Mouse (Mus musculus) neural tube, embryonic 10.5 days (tissue): ENCODE data around the gene Pald1.

Experiments
- DNase-seq: peaks from one replicate; pipeline ENCODE4 v3.0.0-alpha.2; 2017; ENCODE audit warnings: low spot score; ENCODE audit errors: extremely low spot score

Pald1 gene

GRCm38 (mm10) chr10:61334545-61334944 is 48.8 kb downstream of the Pald1 start:
- no peak for DNase-seq

DNA sequence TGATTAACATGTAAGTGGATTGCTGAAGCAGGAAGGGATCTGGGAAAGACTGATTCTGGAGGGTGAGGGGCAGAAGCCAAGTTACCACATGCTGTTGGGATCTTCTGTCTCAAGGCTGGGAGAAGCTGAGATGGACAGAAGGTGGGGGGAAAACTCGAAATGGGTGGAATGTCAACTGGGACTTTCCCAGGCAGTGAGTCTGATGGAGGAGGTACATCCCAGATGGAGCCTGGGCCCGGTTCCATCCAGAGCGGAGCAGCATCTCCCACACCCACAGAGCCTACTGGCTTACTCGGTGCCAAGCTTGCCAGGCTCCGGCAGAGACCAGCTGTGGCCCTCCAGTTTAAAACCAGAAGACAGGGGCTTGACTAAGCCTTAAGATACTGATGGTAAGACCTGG is 52.3 kb downstream of the Pald1 start:
- no peak for DNase-seq

GRCm38 (mm10) chr10:61328927-61329326 is 54.4 kb downstream of the Pald1 start:
- DNase-seq, result peak; percentile 27

GRCm38 (mm10) chr10:61327545-61327944 is 55.8 kb downstream of the Pald1 start:
- DNase-seq, result no peak

- DNase-seq, result no peak
These were observed 57.5 kb downstream of the Pald1 start for GRCm38 (mm10) chr10:61325782-61326328.

DNA sequence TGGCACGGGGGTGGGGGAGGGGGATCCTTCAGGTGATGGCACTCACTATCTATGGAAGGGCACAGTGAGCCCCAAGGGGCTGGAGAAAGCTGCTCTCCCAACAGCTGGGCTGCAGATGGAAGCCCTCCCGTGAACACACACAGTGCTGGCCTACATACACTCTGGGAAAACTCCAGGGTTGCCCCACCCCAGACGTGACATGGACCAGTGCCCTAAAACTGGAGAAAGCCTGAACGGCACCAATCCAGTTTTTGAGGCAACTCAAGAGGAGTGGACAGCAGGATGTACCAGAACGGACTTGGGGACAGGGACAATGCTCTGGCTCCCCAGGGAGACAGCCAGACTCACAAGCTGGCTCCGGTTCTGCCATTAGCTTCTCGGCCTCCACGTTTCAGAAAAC is 58.6 kb downstream of the Pald1 start:
- no peak for DNase-seq

DNA sequence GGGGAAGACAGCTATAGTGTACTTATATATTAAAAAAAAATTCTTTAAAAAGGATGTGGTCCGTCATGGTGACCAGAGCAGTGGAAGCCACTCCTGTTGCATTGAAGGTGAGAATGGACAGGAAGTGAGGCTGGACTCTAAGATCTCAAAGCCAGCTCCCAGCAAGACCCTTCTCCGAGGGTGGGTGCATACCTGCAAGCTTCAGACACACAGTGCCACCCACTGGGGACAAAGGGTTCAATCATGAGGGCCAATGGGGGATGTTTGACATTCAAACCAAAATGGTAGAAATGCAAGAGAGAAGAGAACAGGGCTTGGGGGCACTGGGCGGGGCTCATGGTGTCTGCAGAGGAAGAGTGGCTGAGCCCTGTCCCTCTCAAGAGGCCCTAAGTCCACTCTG is 64.8 kb downstream of the Pald1 start:
- no peak for DNase-seq

GRCm38 (mm10) chr10:61315324-61315880 is 67.9 kb downstream of the Pald1 start:
- no peak for DNase-seq

GRCm38 (mm10) chr10:61313750-61314149 is 69.6 kb downstream of the Pald1 start:
- no peak for DNase-seq

GRCm38 (mm10) chr10:61312754-61313153 is 70.6 kb downstream of the Pald1 start:
- DNase-seq, result no peak

DNA sequence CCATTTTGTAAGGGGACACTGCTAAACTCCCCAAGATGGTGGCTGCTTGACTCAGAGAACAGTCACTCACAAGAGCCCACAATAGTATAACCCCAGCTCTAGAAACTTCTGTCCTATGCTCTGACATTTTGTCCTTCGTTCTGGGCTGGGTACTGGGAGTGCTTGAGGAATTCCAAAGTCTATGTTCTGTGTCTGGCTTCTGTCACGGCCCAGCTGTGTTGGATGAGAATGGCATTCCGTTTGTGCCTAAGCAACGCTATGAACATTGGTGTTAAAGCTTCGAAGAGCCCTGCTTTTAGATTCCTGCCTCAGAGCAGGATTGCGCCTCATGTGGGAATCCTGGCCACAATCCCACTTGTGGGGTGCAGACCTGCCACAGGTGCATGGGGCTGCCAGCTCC is 71.2 kb downstream of the Pald1 start:
- DNase-seq, result no peak

GRCm38 (mm10) chr10:61308706-61309320 is 74.5 kb downstream of the Pald1 start:
- DNase-seq, result no peak

- no peak for DNase-seq
These were observed 77.3 kb downstream of the Pald1 start for GRCm38 (mm10) chr10:61305928-61306590.

GRCm38 (mm10) chr10:61304046-61304445 is 79.3 kb downstream of the Pald1 start:
- no peak for DNase-seq

DNA sequence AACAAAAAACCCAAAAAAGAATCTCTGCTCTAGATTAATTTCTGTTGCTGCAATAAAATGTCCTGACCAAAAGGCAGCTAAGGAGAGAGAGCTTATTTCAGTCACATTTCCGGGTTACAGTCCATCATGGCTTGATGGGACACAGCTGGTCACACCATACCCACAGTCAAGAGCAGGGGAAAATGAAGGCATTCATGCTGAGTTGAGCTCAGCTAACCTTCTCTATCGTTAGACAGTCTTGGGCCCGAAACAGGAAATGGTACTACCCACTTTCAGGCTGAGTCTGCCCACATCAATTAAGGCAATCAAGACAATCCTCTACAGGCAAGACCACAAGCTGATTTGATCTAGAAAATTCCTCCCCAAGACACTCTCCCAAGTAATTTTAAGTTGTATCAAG is 82.3 kb downstream of the Pald1 start:
- no peak for DNase-seq

DNA sequence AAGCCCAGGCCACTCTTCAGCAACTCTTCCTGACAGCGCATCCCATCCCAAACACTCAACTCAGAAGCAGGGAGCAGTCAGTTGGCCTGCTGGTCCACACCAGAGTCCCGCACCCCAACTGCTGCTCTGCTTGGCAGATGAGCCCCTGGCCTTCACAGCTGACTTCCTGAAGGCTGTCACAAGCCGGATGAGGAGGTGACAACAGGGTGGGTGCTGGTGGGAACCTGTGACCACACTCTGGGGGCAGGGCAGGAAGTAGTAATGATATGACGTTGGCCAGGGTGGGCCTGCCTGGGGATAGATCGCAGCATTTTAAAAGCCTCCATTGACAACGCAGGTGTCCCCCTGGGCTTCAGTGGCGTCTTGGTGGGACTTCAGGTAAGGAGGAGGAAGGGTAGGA is 85.9 kb downstream of the Pald1 start, which contains the start of gene Prf1:
Gene Prf1 (plus strand): TSS at position 357 of the 400 bp plus-strand sequence.
- DNase-seq, result no peak

DNA sequence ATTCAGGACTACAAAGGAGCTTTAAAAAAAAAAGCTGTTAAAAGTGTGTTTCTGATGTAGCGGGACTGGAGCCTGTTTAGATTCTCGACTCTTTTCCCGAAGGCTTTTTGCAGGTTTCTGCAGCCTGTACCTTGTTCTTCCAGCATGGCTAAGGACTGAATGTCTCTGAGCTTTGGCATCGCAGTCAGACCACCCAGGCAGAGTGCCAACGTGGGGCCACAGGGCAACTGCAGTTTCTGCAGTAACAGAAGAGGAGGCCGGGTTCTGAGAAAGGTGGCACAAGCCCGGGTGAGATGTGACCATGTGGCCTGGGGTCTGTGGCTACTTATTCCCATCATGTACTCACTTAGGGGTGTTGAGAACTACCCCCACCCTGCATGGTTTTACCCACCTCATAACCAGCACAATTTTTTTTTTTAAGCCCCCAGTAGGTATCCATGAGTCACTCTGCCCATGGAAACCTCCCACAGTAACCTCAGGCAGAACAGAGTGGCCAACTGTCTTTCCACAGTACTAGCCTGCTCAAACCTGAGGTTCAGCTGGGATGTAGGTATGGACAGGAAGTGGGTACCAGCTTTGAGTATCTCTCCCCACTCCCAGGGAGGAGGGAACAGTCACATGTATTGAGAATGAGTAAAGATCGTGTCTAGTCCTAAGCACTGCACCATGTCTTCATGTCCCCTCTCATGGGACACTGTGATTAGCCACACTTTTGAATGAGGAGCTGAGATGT is 86.5 kb downstream of the Pald1 start:
- no peak for DNase-seq

- no peak for DNase-seq
These were observed 89.1 kb downstream of the Pald1 start for GRCm38 (mm10) chr10:61294242-61294641.

GRCm38 (mm10) chr10:61290479-61290878 is 92.9 kb downstream of the Pald1 start:
- no peak for DNase-seq

DNA sequence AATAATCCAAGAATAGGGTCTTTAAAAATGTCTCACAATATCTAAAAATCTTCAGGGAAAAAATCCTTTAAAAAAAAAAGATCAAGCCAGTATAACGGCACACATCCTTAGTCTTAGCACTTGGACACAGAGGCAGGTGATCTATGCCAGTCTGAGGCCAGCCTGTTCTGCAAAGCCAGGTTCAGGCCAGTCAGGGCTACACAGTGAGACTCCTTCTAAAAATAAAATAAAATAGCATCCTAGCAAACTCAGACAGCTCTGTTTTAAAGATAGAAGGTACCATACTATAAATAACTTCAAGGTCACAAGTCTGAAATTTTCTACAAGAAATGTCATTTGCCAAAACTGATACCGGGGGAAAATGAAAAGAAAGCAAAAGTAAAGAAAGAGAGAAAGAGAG is 93.3 kb downstream of the Pald1 start:
- no peak for DNase-seq

- DNase-seq, result no peak
These were observed 97.1 kb downstream of the Pald1 start for GRCm38 (mm10) chr10:61286246-61286645.

GRCm38 (mm10) chr10:61285271-61285670 is 98.1 kb downstream of the Pald1 start:
- no peak for DNase-seq
